12 mouse cellular contexts compared by ENCODE assay signal in the genomic region with DNA sequence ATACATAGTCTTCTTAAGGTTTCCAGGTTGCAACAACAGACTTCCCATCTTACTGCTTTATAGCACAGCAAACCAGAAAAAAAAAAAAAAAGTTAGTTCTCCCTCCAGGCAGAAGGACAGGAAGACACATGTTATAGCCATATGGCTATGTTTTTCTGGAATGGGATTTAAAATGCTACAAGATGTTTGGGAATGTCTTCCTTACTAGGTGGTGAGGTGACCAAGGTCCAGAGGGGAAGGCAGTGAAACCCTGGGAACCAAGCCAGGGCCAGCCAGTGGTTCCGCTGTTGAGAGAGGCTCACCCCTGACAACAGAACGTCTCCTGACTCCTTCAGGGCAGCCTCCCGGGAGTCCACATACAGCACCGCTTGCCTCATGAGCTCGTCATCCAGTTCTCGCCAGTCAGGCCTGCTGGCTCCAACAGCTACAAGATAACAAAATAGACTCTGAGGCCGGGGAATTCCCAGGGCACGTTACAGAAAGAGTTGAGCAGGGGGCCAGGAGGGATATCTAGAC. TPM values are rescaled to one million over a fixed set of nuclear protein-coding genes. Genes with fewer than 3 reads are reported as not detected.
A peak's percentile ranks its signal among the peaks of the same experiment; 100 is the strongest.
DNase-seq lines count a peak whose midpoint lies in the region; ATAC-seq and TF ChIP-seq lines count a peak whose summit lies in the region.
"Had no signal": no experiment of that assay in that cellular context is flagged by ENCODE, and none has a peak within 500 bp of the region (broad histone marks: within the 10 kb centered on the region; RNA-seq: fewer than 3 reads in every experiment).

No protein-coding gene starts in this region.

- no peaks in the 10 kb centered on the region for H3K27me3 ChIP-seq in forebrain, postnatal 0 days (ENCODE audit: insufficient read depth, low read length)
- H3K27me3 ChIP-seq in forebrain, embryonic 10.5 days (ENCODE audit: poor library complexity, severe bottlenecking), result no peaks in the 10 kb centered on the region
- H3K27me3 ChIP-seq: neural tube, embryonic 13.5 days had no signal

- intact Hi-C loops in gastrocnemius, postnatal 14 days (cut with DNase I; ENCODE audit: low total_unique reads), result no loop called here
- intact Hi-C loops in left cerebral cortex, postnatal 36 days (cut with DNase I), result no loop called here

- H3K27ac ChIP-seq in forebrain, postnatal 0 days (ENCODE audit: low read depth, low read length), result no peak overlapping the region
- no peak overlapping the region for H3K27ac ChIP-seq in forebrain, embryonic 10.5 days
- H3K27ac ChIP-seq: gastrocnemius, adult 2 months; neural tube, embryonic 13.5 days had no signal

- peak; percentile 45; the same call in 1 of the 2 replicates for ATAC-seq in forebrain, postnatal 0 days

- H3K9me3 ChIP-seq in forebrain, postnatal 0 days (ENCODE audit: low read length), result no peaks in the 10 kb centered on the region
- H3K9me3 ChIP-seq in forebrain, embryonic 10.5 days, result no peaks in the 10 kb centered on the region
- H3K9me3 ChIP-seq: neural tube, embryonic 13.5 days had no signal

- no peaks in the 10 kb centered on the region for H3K36me3 ChIP-seq in forebrain, postnatal 0 days (ENCODE audit: insufficient read depth)
- H3K36me3 ChIP-seq in forebrain, embryonic 10.5 days (replicated peaks), result no peaks in the 10 kb centered on the region; the same call in 1 of the 2 replicates
- H3K36me3 ChIP-seq: neural tube, embryonic 13.5 days had no signal

- H3K4me1 ChIP-seq in forebrain, postnatal 0 days (ENCODE audit: insufficient read depth), result peaks cover 9% of the 10 kb centered on the region; the same call in 1 of the 2 replicates
- no peaks in the 10 kb centered on the region for H3K4me1 ChIP-seq in forebrain, embryonic 10.5 days

- no peak overlapping the region for H3K4me2 ChIP-seq in forebrain, postnatal 0 days (ENCODE audit: low read depth)
- H3K4me2 ChIP-seq: neural tube, embryonic 13.5 days had no signal

- H3K9ac ChIP-seq in forebrain, postnatal 0 days, result no peak overlapping the region
- H3K9ac ChIP-seq: neural tube, embryonic 13.5 days had no signal

- H3K4me3 ChIP-seq in forebrain, postnatal 0 days (ENCODE audit: low read depth, low read length), result no peak overlapping the region
- H3K4me3 ChIP-seq in forebrain, embryonic 10.5 days, result no peak overlapping the region
- H3K4me3 ChIP-seq: gastrocnemius, adult 2 months; neural tube, embryonic 13.5 days had no signal

- TF ChIP-seq CTCF in forebrain, postnatal 0 days (IDR thresholded peaks at IDR 0.05; ENCODE audit: low read depth), result no peak

- DNase-seq in forebrain, postnatal 0 days, result peak; percentile 34
- no peak for DNase-seq in forebrain, embryonic 10.5 days (ENCODE audit: extremely low spot score, low spot score)
- DNase-seq in testis, postnatal 14 days (ENCODE audit: low spot score), result peak; percentile 21
- DNase-seq in testis, postnatal 10 days (ENCODE audit: low spot score), result no peak
- DNase-seq in kidney, postnatal 14 days, result peak; percentile 85
- DNase-seq in gastrocnemius, postnatal 14 days, result no peak
- DNase-seq in left cerebral cortex, postnatal 36 days (ENCODE audit: low spot score in 2 of 2), result no peak
- no peak for DNase-seq in retina, postnatal 1 day
- DNase-seq: embryo, embryonic 11 days; gastrocnemius, adult 2 months had no signal

- WGBS in forebrain, postnatal 0 days, result 53% methylated on average over 8 of the region's 8 CpGs
- WGBS in forebrain, embryonic 10.5 days, result 74% methylated on average over 8 of the region's 8 CpGs

RNA-seq across cellular contexts. Expression of a gene that starts 11.7 kb away (rescaled TPM):
- total RNA-seq in forebrain, postnatal 0 days (2014; rRNA removed), result 133 and 144 TPM in 2 replicates
- 127 and 171 TPM in 2 replicates for polyA plus RNA-seq in forebrain, postnatal 0 days (2015; fragmentation: Nextera tagmentation; extraction: Ambion mirVana)
- polyA plus RNA-seq in forebrain, embryonic 10.5 days (2016; fragmentation: Nextera tagmentation; extraction: Ambion mirVana), result 125 and 144 TPM in 2 replicates
- 1 to 10 TPM; 8.5 to 9.5 TPM for total RNA-seq in gastrocnemius, postnatal 14 days (2021)
- 10 to 100 TPM; 74.8 to 88.4 TPM for total RNA-seq in left cerebral cortex, postnatal 36 days (2021)

RNA-seq across cellular contexts. Expression of a gene that starts 13.6 kb away (rescaled TPM):
- total RNA-seq in forebrain, postnatal 0 days (2014; rRNA removed), result 0.24 TPM in 1 of 2 replicates, not detected in the other
- not detected in 2 replicates for polyA plus RNA-seq in forebrain, postnatal 0 days (2015; fragmentation: Nextera tagmentation; extraction: Ambion mirVana)
- polyA plus RNA-seq in forebrain, embryonic 10.5 days (2016; fragmentation: Nextera tagmentation; extraction: Ambion mirVana), result not detected in 2 replicates
- not detected for total RNA-seq in gastrocnemius, postnatal 14 days (2021)
- total RNA-seq in left cerebral cortex, postnatal 36 days (2021), result not detected
- total RNA-seq: gastrocnemius, adult 2 months; layer of hippocampus, postnatal 14 days had no signal
- polyA plus RNA-seq: neural tube, embryonic 13.5 days had no signal

RNA-seq across cellular contexts. Expression of a gene that starts 16.6 kb away (rescaled TPM):
- total RNA-seq in forebrain, postnatal 0 days (2014; rRNA removed), result 0.15 TPM in 1 of 2 replicates, not detected in the other
- 0.04 TPM in 1 of 2 replicates, not detected in the other for polyA plus RNA-seq in forebrain, postnatal 0 days (2015; fragmentation: Nextera tagmentation; extraction: Ambion mirVana)
- polyA plus RNA-seq in forebrain, embryonic 10.5 days (2016; fragmentation: Nextera tagmentation; extraction: Ambion mirVana), result 0.05 TPM in 2 replicates
- under 1 TPM in 1 of 2 experiments, not detected in 1; 0.04 TPM for total RNA-seq in gastrocnemius, postnatal 14 days (2021)
- total RNA-seq in left cerebral cortex, postnatal 36 days (2021), result under 1 TPM; 0.22 to 0.54 TPM
- polyA plus RNA-seq: neural tube, embryonic 13.5 days had no signal

RNA-seq across cellular contexts. Expression of a gene that starts 45.1 kb away (rescaled TPM):
- total RNA-seq in forebrain, postnatal 0 days (2014; rRNA removed), result 1.5 TPM in 1 of 2 replicates, not detected in the other
- 0.08 and 0.19 TPM in 2 replicates for polyA plus RNA-seq in forebrain, postnatal 0 days (2015; fragmentation: Nextera tagmentation; extraction: Ambion mirVana)
- polyA plus RNA-seq in forebrain, embryonic 10.5 days (2016; fragmentation: Nextera tagmentation; extraction: Ambion mirVana), result not detected in 2 replicates
- total RNA-seq in gastrocnemius, postnatal 14 days (2021), result under 1 TPM; 0.51 to 0.84 TPM
- under 1 TPM; 0.20 to 0.45 TPM for total RNA-seq in left cerebral cortex, postnatal 36 days (2021)
- polyA plus RNA-seq: neural tube, embryonic 13.5 days had no signal

Comparison
In these comparisons a context has a peak if more than half of its experiments do, and no peak if none do; other contexts are left out.
1. DNase-seq: peak in forebrain, postnatal 0 days (single experiment), testis, postnatal 14 days (single experiment) and kidney, postnatal 14 days (single experiment); none in forebrain, embryonic 10.5 days (single experiment), testis, postnatal 10 days (single experiment), gastrocnemius, postnatal 14 days (single experiment), left cerebral cortex, postnatal 36 days (0 of 2) and retina, postnatal 1 day (single experiment).
2. RNA of a gene that starts 11.7 kb away (total RNA-seq): 133 to 144 TPM in forebrain, postnatal 0 days and 74.8 to 88.4 TPM in left cerebral cortex, postnatal 36 days; 8.5 to 9.5 TPM in gastrocnemius, postnatal 14 days; every median in the first group is over 4 times any median in the second.